Mouse (Mus musculus) kidney, postnatal 25 days (tissue): ENCODE data around the gene Il20ra.
"Not testable (repeated sequence)": the region's sequence is repeated elsewhere in the genome, so short reads cannot be mapped to it uniquely, and the experiment has no call there.

Source experiments
- DNase-seq, 2 experiments: peaks; one replicate each; pipeline ENCODE4 v3.0.0; 2021; ENCODE audit warnings: mixed read lengths in 2 of 2

Gene Il20ra

GRCm38 (mm10) chr10:19712421-19712836, at the start of gene Il20ra:
TSS of gene Il20ra (plus strand) at chr10:19712570.
- DNase-seq = peak; percentile 42 to 45

GRCm38 (mm10) chr10:19668973-19669372, 43.4 kb upstream of the Il20ra start:
- no peak for DNase-seq

- no peak for DNase-seq
Measured at GRCm38 (mm10) chr10:19672015-19672414, 40.4 kb upstream of the Il20ra start.

- no peak for DNase-seq
Measured at GRCm38 (mm10) chr10:19673146-19673545, 39.2 kb upstream of the Il20ra start.

- DNase-seq = no peak
Measured at GRCm38 (mm10) chr10:19687686-19688085, 24.7 kb upstream of the Il20ra start.

GRCm38 (mm10) chr10:19691287-19691686, 21.1 kb upstream of the Il20ra start:
- DNase-seq = no peak

- no peak for DNase-seq
Measured at GRCm38 (mm10) chr10:19691771-19692170, 20.6 kb upstream of the Il20ra start.

GRCm38 (mm10) chr10:19692332-19692731, 20.0 kb upstream of the Il20ra start:
- no peak for DNase-seq

GRCm38 (mm10) chr10:19692988-19693387, 19.4 kb upstream of the Il20ra start:
- DNase-seq = peak in 1 of 2 experiments; percentile 28

- DNase-seq = peak in 1 of 2 experiments; percentile 37
Measured at GRCm38 (mm10) chr10:19693629-19694028, 18.7 kb upstream of the Il20ra start.

GRCm38 (mm10) chr10:19699331-19699730, 13.0 kb upstream of the Il20ra start:
- DNase-seq = no peak

GRCm38 (mm10) chr10:19704445-19704844, 7.9 kb upstream of the Il20ra start:
- DNase-seq = no peak

GRCm38 (mm10) chr10:19707768-19708167, 4.6 kb upstream of the Il20ra start:
- DNase-seq = no peak

- peak in 1 of 2 experiments; percentile 47 for DNase-seq
Measured at GRCm38 (mm10) chr10:19708277-19709070, 3.9 kb upstream of the Il20ra start.

GRCm38 (mm10) chr10:19711020-19711419, 1.4 kb upstream of the Il20ra start:
- DNase-seq = no peak

GRCm38 (mm10) chr10:19711551-19712171, 709 bp upstream of the Il20ra start:
- no peak for DNase-seq

GRCm38 (mm10) chr10:19718627-19719026, 6.3 kb downstream of the Il20ra start:
- no peak for DNase-seq

- no peak for DNase-seq
Measured at GRCm38 (mm10) chr10:19722320-19722719, 9.9 kb downstream of the Il20ra start.

GRCm38 (mm10) chr10:19724158-19724832, 11.9 kb downstream of the Il20ra start:
- no peak for DNase-seq

GRCm38 (mm10) chr10:19738442-19738841, 26.1 kb downstream of the Il20ra start:
- DNase-seq = not testable (repeated sequence)

GRCm38 (mm10) chr10:19745662-19746061, 33.3 kb downstream of the Il20ra start:
- DNase-seq = no peak

GRCm38 (mm10) chr10:19746156-19746555, 33.8 kb downstream of the Il20ra start:
- no peak for DNase-seq

- no peak for DNase-seq
Measured at GRCm38 (mm10) chr10:19747661-19748060, 35.3 kb downstream of the Il20ra start.

GRCm38 (mm10) chr10:19765459-19765858, 53.1 kb downstream of the Il20ra start:
- DNase-seq = no peak
